Mouse (Mus musculus) heart, postnatal 36 days (tissue): Measurements from ENCODE around the gene Gm29797. TPM values are rescaled to one million over a fixed set of nuclear protein-coding genes. Genes with fewer than 3 reads are reported as not detected.
A peak's percentile ranks its signal among the peaks of the same experiment; 100 is the strongest.

Experiments
- DNase-seq, 2 experiments: peaks; one replicate each; pipeline ENCODE4 v3.0.0; 2021 to 2022
- intact Hi-C: fragments of 180-260 bp; cut with DNase I; formaldehyde crosslinking; loops from one replicate; pipeline ENCODE4 v1.15.1; 2025
- total RNA-seq, 2 experiments: library from RNA; stranded (reverse); gene quantifications; 2 replicates each; pipeline ENCODE4 v1.2.3; 2021

Gm29797 gene
- total RNA-seq, 2 experiments from 2014 or later = not detected

GRCm38 (mm10) chr2:181692304-181692703 lies 35.5 kb downstream of the Gm29797 start:
- no peak for DNase-seq
- intact Hi-C loops = no loop called here

DNA sequence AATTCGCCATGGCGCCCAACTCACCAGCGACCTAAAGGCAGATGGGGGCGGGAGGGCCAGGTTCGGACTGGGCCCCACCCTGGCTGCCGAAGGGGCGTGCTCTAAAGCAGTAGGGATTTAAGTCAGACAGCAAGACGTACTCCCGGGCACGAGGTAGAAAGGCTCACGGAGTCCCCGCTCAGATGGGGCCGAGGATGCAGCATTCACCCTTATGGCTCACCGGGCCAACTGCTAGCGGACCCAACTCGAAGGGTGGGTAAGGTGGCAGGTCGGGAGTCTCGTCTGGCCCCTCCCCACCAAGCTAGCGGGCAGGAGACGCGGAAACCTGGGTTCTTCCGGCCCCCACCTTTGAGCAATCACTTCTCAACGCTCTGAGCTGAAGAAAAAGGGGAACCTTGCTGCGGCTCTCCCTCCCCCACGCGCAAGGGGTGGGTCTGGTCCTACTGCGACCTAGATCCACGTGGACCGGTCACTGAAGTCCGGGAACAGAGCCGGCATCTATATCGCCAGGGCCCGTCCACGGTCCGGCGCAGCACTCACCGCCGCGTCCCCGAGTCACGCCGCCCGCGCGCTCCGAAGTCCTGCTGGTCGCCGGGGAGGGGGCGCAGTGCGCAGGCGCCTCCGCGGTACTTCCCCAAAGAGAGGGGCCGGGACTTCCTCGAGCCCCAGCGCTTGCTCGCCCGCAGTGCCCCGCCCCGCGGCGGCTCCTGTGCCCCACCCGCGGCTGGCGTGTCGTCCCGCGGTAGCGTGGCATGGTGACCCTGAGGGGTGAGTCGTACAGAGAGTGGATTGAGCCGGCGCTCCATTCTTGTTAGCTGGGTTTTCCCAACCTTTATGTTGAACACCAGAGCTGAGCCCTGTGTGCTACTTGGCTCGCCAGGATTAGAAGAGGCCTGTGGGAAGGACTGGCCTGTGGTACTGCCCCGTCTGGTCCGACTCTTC lies 36.8 kb downstream of the Gm29797 start, which contains the start of gene Rgs19:
Rgs19 (minus strand) TSS at position 639 of the 942 bp plus-strand sequence.
- intact Hi-C loops = loop anchor here (1.0 kb wide), 1 partner anchor 13 kb away; the partner anchor contains the start of gene Tcea2
- peak; percentile 85 to 88 for DNase-seq

DNA sequence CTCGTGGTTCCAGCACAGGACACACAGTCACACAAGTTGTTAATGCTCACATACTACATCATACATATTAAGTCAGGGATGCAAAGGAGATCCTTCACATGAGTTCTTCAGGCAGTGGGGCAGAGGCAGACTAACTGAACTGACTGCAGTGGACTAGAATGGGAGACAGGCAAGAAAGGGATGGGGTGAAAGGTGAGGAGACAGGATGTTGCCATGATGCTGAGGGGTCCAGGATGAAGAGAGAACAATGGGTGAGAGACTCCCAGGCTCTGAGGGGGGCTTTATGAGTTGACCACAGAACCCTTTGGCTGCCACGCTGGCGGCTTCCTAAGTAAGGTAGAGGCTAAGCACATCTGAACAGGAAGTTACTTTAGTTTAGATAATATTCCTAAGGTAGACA lies 37.7 kb downstream of the Gm29797 start:
- intact Hi-C loops = no loop called here

DNA sequence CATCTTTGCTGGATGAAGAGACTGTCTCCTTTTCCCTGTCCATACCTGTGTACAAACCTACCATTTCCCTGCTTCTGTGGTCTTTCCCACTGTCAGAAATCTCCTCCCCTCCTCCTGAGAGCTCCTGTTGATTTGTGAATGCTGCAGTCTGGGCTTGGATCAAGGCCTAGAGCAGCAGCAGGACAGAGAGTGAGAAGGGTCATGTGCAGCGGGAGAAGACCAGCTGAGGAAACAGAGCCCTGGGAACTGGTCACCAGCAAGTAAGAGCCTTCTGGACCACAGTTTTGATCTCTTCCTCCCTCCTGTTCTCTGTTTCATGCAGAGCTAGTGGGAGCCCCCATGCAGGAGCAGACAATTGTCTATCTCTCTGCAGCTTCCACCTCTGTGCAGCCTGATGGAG lies 38.9 kb downstream of the Gm29797 start:
- intact Hi-C loops = no loop called here
- no peak for DNase-seq

More for the DNA sequence above, 37.7 kb downstream of the Gm29797 start:
- DNase-seq = no peak

GRCm38 (mm10) chr2:181696801-181697420 lies 40.1 kb downstream of the Gm29797 start:
- no peak for DNase-seq
- intact Hi-C loops = no loop called here

DNA sequence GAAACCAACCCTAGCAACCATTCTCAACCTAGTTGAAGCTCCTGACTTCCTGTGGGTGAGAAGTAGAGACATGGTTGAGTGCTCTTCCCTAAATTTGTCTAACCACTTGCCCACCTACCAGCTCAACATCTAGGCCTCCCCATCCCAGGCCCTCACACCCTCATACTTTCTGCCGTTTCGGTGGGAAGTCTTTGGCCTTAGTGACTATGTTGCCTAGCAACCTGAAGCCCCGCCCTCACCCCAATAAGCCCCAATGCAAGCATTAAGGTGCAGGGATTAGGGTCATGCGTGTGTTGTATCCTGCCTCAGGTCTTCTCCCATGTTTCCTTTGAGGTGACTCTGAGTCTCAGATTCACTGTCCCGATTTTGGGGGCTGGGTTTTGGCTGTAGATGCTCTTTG lies 41.4 kb downstream of the Gm29797 start, which contains the start of gene Lkaaear1:
Lkaaear1 (minus strand) TSS at position 202 of the 400 bp plus-strand sequence.
- intact Hi-C loops = no loop called here
- DNase-seq = no peak

DNA sequence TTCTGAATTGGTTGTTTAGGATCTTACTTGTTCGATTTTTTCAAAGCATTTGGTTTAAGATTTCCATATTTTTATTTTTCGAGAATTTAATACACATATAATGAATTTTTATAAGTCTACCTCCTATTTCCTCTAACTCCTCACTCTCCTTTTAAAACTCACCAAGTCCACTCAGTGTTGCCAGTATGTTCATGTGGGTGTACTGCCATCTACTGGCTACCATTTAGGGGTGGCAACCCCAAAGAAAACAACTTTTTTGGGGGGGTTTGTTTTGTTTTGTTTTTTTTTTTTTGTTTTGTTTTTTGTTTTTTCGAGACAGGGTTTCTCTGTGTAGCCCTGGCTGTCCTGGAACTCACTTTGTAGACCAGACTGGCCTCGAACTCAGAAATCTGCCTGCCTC lies 49.8 kb downstream of the Gm29797 start:
- intact Hi-C loops = loop anchor here (1.0 to 2.0 kb wide), 2 partner anchors 26 to 48 kb away; partner anchors contain the start of gene Tcea2
- no peak for DNase-seq

Other genes starting within 250 kb of the Gm29797 start
- gene Zbtb46, start 197.6 kb upstream of the Gm29797 start, total RNA-seq = 10 to 100 TPM; 12.4 to 12.9 TPM
- gene Abhd16b, start 163.8 kb upstream of the Gm29797 start, total RNA-seq = not detected
- gene Tpd52l2, start 159.9 kb upstream of the Gm29797 start, total RNA-seq = 10 to 100 TPM; 62.9 to 67.7 TPM
- 10 to 100 TPM; 58.4 to 68.6 TPM for gene Dnajc5, start 136.5 kb upstream of the Gm29797 start, total RNA-seq
- 10 to 100 TPM; 36.6 to 47.4 TPM for gene Uckl1, start 72.1 kb upstream of the Gm29797 start, total RNA-seq
- gene Prpf6, start 65.2 kb upstream of the Gm29797 start, total RNA-seq = 10 to 100 TPM; 36.0 to 38.3 TPM
- gene Zfp512b, start 64.2 kb upstream of the Gm29797 start, total RNA-seq = 10 to 100 TPM; 16.6 to 18.0 TPM
- gene Samd10, start 57.8 kb upstream of the Gm29797 start, total RNA-seq = 1 to 10 TPM; 2.3 to 2.4 TPM
- 10 to 100 TPM; 34.4 to 64.4 TPM for gene Sox18, start 14.6 kb downstream of the Gm29797 start, total RNA-seq
- gene Tcea2, start 23.3 kb downstream of the Gm29797 start, total RNA-seq = 1 to 10 TPM; 6.1 to 7.3 TPM
- 1 to 10 TPM; 5.7 to 7.2 TPM for gene Rgs19, start 36.9 kb downstream of the Gm29797 start, total RNA-seq
- not detected for gene Lkaaear1, start 41.4 kb downstream of the Gm29797 start, total RNA-seq
- not detected for gene Oprl1, start 58.0 kb downstream of the Gm29797 start, total RNA-seq
- not detected for gene Myt1, start 106.3 kb downstream of the Gm29797 start, total RNA-seq
- gene Pcmtd2, start 180.8 kb downstream of the Gm29797 start, total RNA-seq = 10 to 100 TPM; 64.6 to 69.4 TPM
- gene Polr3k, start 207.3 kb downstream of the Gm29797 start, total RNA-seq = 10 to 100 TPM in 1 of 2 experiments, 1 to 10 TPM in 1; 9.2 to 11.6 TPM